Mouse (Mus musculus): ENCODE results near the gene Capn6.

DNA sequence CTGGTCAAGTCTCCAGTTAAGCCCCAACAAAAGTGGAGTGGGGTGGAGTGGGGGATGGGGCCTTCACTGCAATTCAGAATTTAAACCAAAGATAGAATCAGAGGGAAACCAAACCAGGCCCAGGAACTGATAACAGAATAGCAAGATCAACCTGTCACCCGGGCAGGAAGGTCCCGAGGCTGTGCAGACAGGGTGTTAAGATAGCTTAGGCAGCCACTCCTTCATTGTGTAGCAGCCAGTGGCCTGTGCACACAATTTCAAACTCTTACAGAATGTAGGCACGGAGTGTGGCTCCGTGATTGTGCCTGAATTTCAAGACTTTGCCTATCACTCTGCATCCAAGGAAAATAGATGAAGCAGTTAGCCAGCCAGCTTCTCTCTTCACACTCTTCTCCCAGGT lies 693 bp downstream of the Capn6 start:
- TF ChIP-seq EP300 (IDR thresholded peaks at IDR 0.05; ENCODE audit: insufficient read depth, low read depth, low read length) (no peak), CTCF (IDR thresholded peaks at IDR 0.05; ENCODE audit: low read depth, low read length) (no peak)

All from ES-Bruce4 (cell line).